Comparison of ENCODE assay signal across 10 mouse cellular contexts in the genomic region with DNA sequence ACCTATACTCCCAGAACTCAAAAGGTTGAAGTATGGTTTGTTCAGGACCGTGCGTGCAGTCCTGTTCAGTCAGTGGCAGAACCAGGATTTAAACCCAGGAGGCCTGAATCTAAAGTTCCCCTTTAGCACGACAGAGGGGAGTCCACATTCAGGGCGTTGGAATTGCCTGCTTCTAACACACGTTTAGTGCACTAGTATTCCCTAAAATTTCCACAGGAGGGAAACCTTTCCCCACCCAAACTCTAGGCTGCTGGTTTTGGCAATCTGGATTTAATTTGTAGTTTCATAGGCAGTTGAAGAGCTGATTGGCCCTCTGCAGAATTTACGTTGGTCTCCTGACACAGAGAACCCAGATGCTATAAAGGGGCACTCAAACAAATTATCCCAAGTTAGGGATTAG. TPM values are rescaled to one million over a fixed set of nuclear protein-coding genes. Genes with fewer than 3 reads are reported as not detected.
DNase-seq lines count a peak whose midpoint lies in the region; ATAC-seq and TF ChIP-seq lines count a peak whose summit lies in the region.
"Had no signal": no experiment of that assay in that cellular context is flagged by ENCODE, and none has a peak within 500 bp of the region (broad histone marks: within the 10 kb centered on the region; RNA-seq: fewer than 3 reads in every experiment).

No protein-coding gene starts in this region.

- H3K9me3 ChIP-seq in embryonic facial prominence, embryonic 10.5 days = no peaks in the 10 kb centered on the region
- H3K9me3 ChIP-seq: megakaryocyte, embryonic 14.5 days had no signal

- no peak for TF ChIP-seq POLR2A in lung, adult 2 months (IDR thresholded peaks at IDR 0.05; ENCODE audit: borderline replicate concordance, extremely low read depth, low read depth, low read length)

- H3K27me3 ChIP-seq in embryonic facial prominence, embryonic 10.5 days (replicated peaks; ENCODE audit: low read depth, poor library complexity, severe bottlenecking) = no peaks in the 10 kb centered on the region

- peak; percentile 55 for TF ChIP-seq CTCF in gastrocnemius, adult 2 months (IDR thresholded peaks at IDR 0.05)
- TF ChIP-seq CTCF in lung, adult 2 months (IDR thresholded peaks at IDR 0.05; ENCODE audit: insufficient read depth, low read length) = 0 out of 2 replicates have a peak, but pooled peaks have one; percentile 11

- intact Hi-C loops in gastrocnemius, adult 2 months (cut with DNase I) = no loop called here

- H3K36me3 ChIP-seq in embryonic facial prominence, embryonic 10.5 days (replicated peaks) = no peaks in the 10 kb centered on the region

- H3K27ac ChIP-seq in gastrocnemius, adult 2 months = no peak overlapping the region
- H3K27ac ChIP-seq in embryonic facial prominence, embryonic 10.5 days (replicated peaks) = peak overlapping the region; percentile 73

- WGBS in lung, adult 2 months = 41% methylated on average over 6 of the region's 6 CpGs
- WGBS in embryonic facial prominence, embryonic 10.5 days = 45% methylated on average over 6 of the region's 6 CpGs

- no peaks in the 10 kb centered on the region for H3K4me1 ChIP-seq in lung, adult 2 months (ENCODE audit: control insufficient read depth, insufficient read depth, low read length)
- peaks cover 10% of the 10 kb centered on the region for H3K4me1 ChIP-seq in embryonic facial prominence, embryonic 10.5 days

- H3K4me3 ChIP-seq in gastrocnemius, adult 2 months = no peak overlapping the region
- H3K4me3 ChIP-seq in lung, adult 2 months (replicated peaks; ENCODE audit: extremely low read depth, low read depth, low read length) = no peak overlapping the region
- H3K4me3 ChIP-seq in embryonic facial prominence, embryonic 10.5 days = no peak overlapping the region
- H3K4me3 ChIP-seq: megakaryocyte, embryonic 14.5 days had no signal

- DNase-seq in gastrocnemius, adult 2 months = no peak
- no peak for DNase-seq in gastrocnemius, postnatal 25 days
- no peak for DNase-seq in lung, adult 2 months
- no peak for DNase-seq in lung, postnatal 14 days
- DNase-seq in embryonic facial prominence, embryonic 10.5 days (ENCODE audit: low spot score) = peak; percentile 66
- DNase-seq in mesoderm, embryonic 11.5 days (ENCODE audit: low read depth, low spot score) = peak; percentile 71
- DNase-seq in heart, adult 8-10 months (ENCODE audit: low spot score) = no peak

- no peak for ATAC-seq in CD4-positive, CD25-positive, alpha-beta regulatory T cell, adult 4 months
- ATAC-seq: intestine, embryonic 16.5 days had no signal

RNA-seq across cellular contexts. Expression of gene Smpd1, which starts 5.1 kb away (rescaled TPM):
- total RNA-seq in gastrocnemius, adult 2 months (2021) = 10 to 100 TPM; 53.4 to 56.8 TPM
- 10 to 100 TPM; 48.6 to 51.5 TPM for total RNA-seq in gastrocnemius, postnatal 25 days (2021)
- 80.7 and 90.0 TPM in 2 replicates for polyA plus RNA-seq in lung, adult 2 months (2012; rRNA removed)
- polyA plus RNA-seq in embryonic facial prominence, embryonic 10.5 days (2016; fragmentation: Nextera tagmentation; extraction: Ambion mirVana) = 30.3 and 33.1 TPM in 2 replicates
- polyA plus RNA-seq in CD4-positive, CD25-positive, alpha-beta regulatory T cell, adult 4 months (2017; shearing (Covaris generic)) = 10 to 100 TPM; 21.6 to 25.9 TPM
- 100 to 1,000 TPM; 168 to 182 (median 178) TPM for total RNA-seq in heart, adult 8-10 months (2022)

RNA-seq across cellular contexts. Expression of gene Apbb1, which starts 32.4 kb away (rescaled TPM):
- total RNA-seq in gastrocnemius, adult 2 months (2021) = 1 to 10 TPM; 7.1 to 7.2 TPM
- 1 to 10 TPM; 6.5 to 9.1 TPM for total RNA-seq in gastrocnemius, postnatal 25 days (2021)
- polyA plus RNA-seq in lung, adult 2 months (2012; rRNA removed) = 185 and 193 TPM in 2 replicates
- polyA plus RNA-seq in embryonic facial prominence, embryonic 10.5 days (2016; fragmentation: Nextera tagmentation; extraction: Ambion mirVana) = 94.9 and 104 TPM in 2 replicates
- 10 to 100 TPM in 1 of 2 experiments, 1 to 10 TPM in 1; 7.5 to 10.2 TPM for polyA plus RNA-seq in CD4-positive, CD25-positive, alpha-beta regulatory T cell, adult 4 months (2017; shearing (Covaris generic))
- total RNA-seq in heart, adult 8-10 months (2022) = 100 to 1,000 TPM; 118 to 143 (median 136) TPM

RNA-seq across cellular contexts. Expression of gene Hpx, which starts 50.9 kb away (rescaled TPM):
- total RNA-seq in gastrocnemius, adult 2 months (2021) = not detected
- total RNA-seq in gastrocnemius, postnatal 25 days (2021) = not detected
- polyA plus RNA-seq in lung, adult 2 months (2012; rRNA removed) = 2.6 and 3.8 TPM in 2 replicates
- polyA plus RNA-seq in embryonic facial prominence, embryonic 10.5 days (2016; fragmentation: Nextera tagmentation; extraction: Ambion mirVana) = 0.22 TPM in 1 of 2 replicates, not detected in the other
- polyA plus RNA-seq in CD4-positive, CD25-positive, alpha-beta regulatory T cell, adult 4 months (2017; shearing (Covaris generic)) = not detected
- under 1 TPM in 1 of 4 experiments, not detected in 3; 0.28 TPM for total RNA-seq in heart, adult 8-10 months (2022)

Comparison
In these comparisons a context has a peak if more than half of its experiments do, and no peak if none do; other contexts are left out.
1. DNase-seq: peak in embryonic facial prominence, embryonic 10.5 days (single experiment) and mesoderm, embryonic 11.5 days (single experiment); none in gastrocnemius, adult 2 months (single experiment), gastrocnemius, postnatal 25 days (single experiment), lung, adult 2 months (single experiment), lung, postnatal 14 days (single experiment) and heart, adult 8-10 months (single experiment).
2. RNA of gene Apbb1, which starts 32.4 kb away (total RNA-seq): 118 to 143 TPM in heart, adult 8-10 months; 6.5 to 9.1 TPM in gastrocnemius, postnatal 25 days and 7.1 to 7.2 TPM in gastrocnemius, adult 2 months; every median in the first group is over 10 times any median in the second.